In the genomic region with DNA sequence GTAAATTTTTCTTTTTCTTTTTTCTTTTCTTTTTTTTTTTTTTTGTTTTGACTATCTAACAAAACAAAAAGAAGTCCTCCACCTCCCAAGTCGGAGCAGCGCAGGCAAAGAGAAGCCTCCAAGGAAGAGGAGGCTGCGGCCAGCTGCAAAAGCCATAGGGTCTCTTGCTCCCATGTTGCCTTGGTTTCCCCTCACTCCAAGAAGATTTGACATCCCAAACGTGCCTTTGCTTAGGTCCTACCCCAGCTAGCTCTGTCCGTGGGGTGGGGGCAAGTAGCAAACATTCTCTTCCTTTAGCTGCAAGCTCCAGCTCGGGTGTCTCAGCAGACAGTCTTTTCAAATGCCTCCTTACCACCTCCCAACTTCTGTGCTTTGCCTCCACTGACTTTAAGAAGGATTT, we compare ENCODE assay signal across 16 mouse cellular contexts. TPM values are rescaled to one million over a fixed set of nuclear protein-coding genes. Genes with fewer than 3 reads are reported as not detected.
DNase-seq lines count a peak whose midpoint lies in the region; ATAC-seq lines count a peak whose summit lies in the region.
"Had no signal": no experiment of that assay in that cellular context is flagged by ENCODE, and none has a peak within 500 bp of the region (broad histone marks: within the 10 kb centered on the region; RNA-seq: fewer than 3 reads in every experiment).

No protein-coding gene starts in this region.

- no peak overlapping the region for H3K9ac ChIP-seq in liver, embryonic 11.5 days (ENCODE audit: low read depth, low read length)
- no peak overlapping the region for H3K9ac ChIP-seq in embryonic facial prominence, embryonic 14.5 days (ENCODE audit: low read depth, low read length)
- peak overlapping the region; percentile 32 for H3K9ac ChIP-seq in intestine, embryonic 14.5 days (ENCODE audit: low read length)
- peak overlapping the region; percentile 62 for H3K9ac ChIP-seq in neural tube, embryonic 14.5 days (replicated peaks; ENCODE audit: low read depth, low read length)
- H3K9ac ChIP-seq: liver, embryonic 13.5 days had no signal

- no peaks in the 10 kb centered on the region for H3K9me3 ChIP-seq in liver, embryonic 11.5 days (ENCODE audit: control insufficient read depth, low read length)
- H3K9me3 ChIP-seq in embryonic facial prominence, embryonic 14.5 days (ENCODE audit: control insufficient read depth, low read length), result no peaks in the 10 kb centered on the region
- no peaks in the 10 kb centered on the region for H3K9me3 ChIP-seq in intestine, embryonic 14.5 days (ENCODE audit: control insufficient read depth, low read length)
- no peaks in the 10 kb centered on the region for H3K9me3 ChIP-seq in neural tube, embryonic 14.5 days (ENCODE audit: control insufficient read depth, low read length)
- H3K9me3 ChIP-seq: liver, embryonic 13.5 days had no signal

- no peak overlapping the region for H3K4me3 ChIP-seq in liver, embryonic 11.5 days (ENCODE audit: low read depth, low read length)
- H3K4me3 ChIP-seq in embryonic facial prominence, embryonic 14.5 days (ENCODE audit: low read depth, low read length), result 0 out of 2 replicates have a peak overlapping the region, but pooled peaks have one; percentile 28
- H3K4me3 ChIP-seq in intestine, embryonic 14.5 days (ENCODE audit: low read depth, low read length), result peak overlapping the region; percentile 30
- no peak overlapping the region; the same call in 1 of the 2 replicates for H3K4me3 ChIP-seq in neural tube, embryonic 14.5 days (ENCODE audit: low read depth, low read length)
- H3K4me3 ChIP-seq: liver, embryonic 13.5 days had no signal

- no peak overlapping the region for H3K27ac ChIP-seq in liver, embryonic 11.5 days (ENCODE audit: low read depth, low read length)
- no peak overlapping the region for H3K27ac ChIP-seq in embryonic facial prominence, embryonic 14.5 days (replicated peaks; ENCODE audit: low read depth, low read length)
- H3K27ac ChIP-seq in intestine, embryonic 14.5 days (ENCODE audit: low read depth), result peak overlapping the region; percentile 70
- peak overlapping the region; percentile 92 for H3K27ac ChIP-seq in neural tube, embryonic 14.5 days (ENCODE audit: low read depth, low read length)
- H3K27ac ChIP-seq: liver, embryonic 13.5 days had no signal

- peaks cover 98% of the 10 kb centered on the region for H3K27me3 ChIP-seq in liver, embryonic 11.5 days (replicated peaks; ENCODE audit: control insufficient read depth, insufficient read depth, low read length)
- H3K27me3 ChIP-seq in embryonic facial prominence, embryonic 14.5 days (replicated peaks; ENCODE audit: control insufficient read depth, insufficient read depth, low read length), result peaks cover 97% of the 10 kb centered on the region
- H3K27me3 ChIP-seq in intestine, embryonic 14.5 days (replicated peaks; ENCODE audit: control insufficient read depth, insufficient read depth, low read length), result peaks cover 97% of the 10 kb centered on the region
- H3K27me3 ChIP-seq in neural tube, embryonic 14.5 days (ENCODE audit: control insufficient read depth, insufficient read depth, low read length), result no peaks in the 10 kb centered on the region

- no peak overlapping the region for H3K4me2 ChIP-seq in liver, embryonic 11.5 days
- peak overlapping the region; percentile 46; the same call in 1 of the 2 replicates for H3K4me2 ChIP-seq in embryonic facial prominence, embryonic 14.5 days (ENCODE audit: low read depth, low read length)
- H3K4me2 ChIP-seq in intestine, embryonic 14.5 days (ENCODE audit: low read length), result peak overlapping the region; percentile 49
- H3K4me2 ChIP-seq in neural tube, embryonic 14.5 days (ENCODE audit: low read depth, low read length), result peak overlapping the region; percentile 66
- H3K4me2 ChIP-seq: liver, embryonic 13.5 days had no signal

- no peak for ATAC-seq in liver, embryonic 11.5 days (replicated peaks; ENCODE audit: low FRiP score)
- no peak for ATAC-seq in embryonic facial prominence, embryonic 14.5 days (ENCODE audit: low read depth)
- ATAC-seq in intestine, embryonic 14.5 days (replicated peaks; ENCODE audit: low FRiP score, low TSS enrichment, low read depth), result no peak
- ATAC-seq in neural tube, embryonic 14.5 days (ENCODE audit: low read depth), result no peak
- no peak for ATAC-seq in erythroblast, adult 5-6 weeks (replicated peaks; ENCODE audit: low FRiP score, poor library complexity, severe bottlenecking)
- ATAC-seq: lung, postnatal 0 days had no signal

- WGBS in liver, embryonic 11.5 days, result 3% methylated on average over 6 of the region's 6 CpGs
- 2% methylated on average over 6 of the region's 6 CpGs for WGBS in embryonic facial prominence, embryonic 14.5 days
- WGBS in intestine, embryonic 14.5 days, result 21% methylated on average over 6 of the region's 6 CpGs
- 2% methylated on average over 6 of the region's 6 CpGs for WGBS in neural tube, embryonic 14.5 days

- no peaks in the 10 kb centered on the region for H3K36me3 ChIP-seq in liver, embryonic 11.5 days (ENCODE audit: control insufficient read depth, insufficient read depth, low read length)
- no peaks in the 10 kb centered on the region for H3K36me3 ChIP-seq in embryonic facial prominence, embryonic 14.5 days (ENCODE audit: control insufficient read depth, insufficient read depth, low read length)
- H3K36me3 ChIP-seq in intestine, embryonic 14.5 days (ENCODE audit: control insufficient read depth, insufficient read depth, low read length), result no peaks in the 10 kb centered on the region
- peaks cover 10% of the 10 kb centered on the region; the same call in 1 of the 2 replicates for H3K36me3 ChIP-seq in neural tube, embryonic 14.5 days (ENCODE audit: control insufficient read depth, insufficient read depth, low read length)
- H3K36me3 ChIP-seq: liver, embryonic 13.5 days had no signal

- DNase-seq in liver, embryonic 11.5 days (ENCODE audit: low spot score), result peak; percentile 32
- DNase-seq in liver, result no peak
- DNase-seq in embryonic facial prominence, embryonic 14.5 days (ENCODE audit: low spot score), result no peak
- DNase-seq in intestine, embryonic 14.5 days (ENCODE audit: low spot score), result peak; percentile 77
- DNase-seq in layer of hippocampus, postnatal 14 days (ENCODE audit: low spot score in 2 of 2), result no peak
- DNase-seq in left cerebral cortex, postnatal 14 days (ENCODE audit: low spot score in 2 of 2), result no peak
- DNase-seq: adrenal gland, postnatal 36 days; cerebellum, postnatal 25 days; gastrocnemius, postnatal 36 days; liver, embryonic 13.5 days; thymus, adult 18-20 months had no signal

- intact Hi-C loops in left cerebral cortex, postnatal 14 days (cut with DNase I), result no loop called here

- no peaks in the 10 kb centered on the region; the same call in 1 of the 2 replicates for H3K4me1 ChIP-seq in liver, embryonic 11.5 days (replicated peaks; ENCODE audit: control insufficient read depth, insufficient read depth, low read length)
- H3K4me1 ChIP-seq in embryonic facial prominence, embryonic 14.5 days (ENCODE audit: control insufficient read depth, insufficient read depth, low read length), result no peaks in the 10 kb centered on the region; the same call in 1 of the 2 replicates
- peaks cover 3% of the 10 kb centered on the region; the same call in 1 of the 2 replicates for H3K4me1 ChIP-seq in intestine, embryonic 14.5 days (replicated peaks; ENCODE audit: control insufficient read depth, insufficient read depth, low read length)
- H3K4me1 ChIP-seq in neural tube, embryonic 14.5 days (ENCODE audit: control insufficient read depth, insufficient read depth, low read length), result peaks cover 83% of the 10 kb centered on the region
- H3K4me1 ChIP-seq: liver, embryonic 13.5 days had no signal

RNA-seq across cellular contexts. Expression of a gene that starts 7.2 kb away (rescaled TPM):
- not detected in 2 replicates for polyA plus RNA-seq in liver, embryonic 11.5 days (2014; fragmentation: Nextera tagmentation; extraction: Ambion mirVana)
- polyA plus RNA-seq in embryonic facial prominence, embryonic 14.5 days (2014; fragmentation: Nextera tagmentation; extraction: Ambion mirVana), result 0.13 TPM in 1 of 2 replicates, not detected in the other
- 0.38 and 0.66 TPM in 2 replicates for polyA plus RNA-seq in intestine, embryonic 14.5 days (2014; fragmentation: Nextera tagmentation; extraction: Ambion mirVana)
- 1.4 and 2.5 TPM in 2 replicates for polyA plus RNA-seq in neural tube, embryonic 14.5 days (2014; fragmentation: Nextera tagmentation; extraction: Ambion mirVana)
- total RNA-seq in layer of hippocampus, postnatal 14 days (2021), result not detected
- not detected for total RNA-seq in left cerebral cortex, postnatal 14 days (2021)
- total RNA-seq in erythroblast, adult 5-6 weeks (2015; ENCODE audit: low replicate concordance), result not detected in 2 replicates
- total RNA-seq in erythroblast, adult 5-6 weeks (2017; ENCODE audit: low replicate concordance), result not detected in 2 replicates
- total RNA-seq: left cerebral cortex, adult 8-10 months had no signal
- polyA plus RNA-seq: heart, embryonic 14.5 days; liver, embryonic 13.5 days; lung, postnatal 0 days had no signal

RNA-seq across cellular contexts. Expression of a gene that starts 22.0 kb away (rescaled TPM):
- polyA plus RNA-seq in liver, embryonic 11.5 days (2014; fragmentation: Nextera tagmentation; extraction: Ambion mirVana), result 0.14 and 0.18 TPM in 2 replicates
- polyA plus RNA-seq in embryonic facial prominence, embryonic 14.5 days (2014; fragmentation: Nextera tagmentation; extraction: Ambion mirVana), result 0.63 and 0.82 TPM in 2 replicates
- polyA plus RNA-seq in intestine, embryonic 14.5 days (2014; fragmentation: Nextera tagmentation; extraction: Ambion mirVana), result 1.6 and 2.9 TPM in 2 replicates
- 4.7 and 5.5 TPM in 2 replicates for polyA plus RNA-seq in neural tube, embryonic 14.5 days (2014; fragmentation: Nextera tagmentation; extraction: Ambion mirVana)
- total RNA-seq in layer of hippocampus, postnatal 14 days (2021), result not detected
- total RNA-seq in left cerebral cortex, postnatal 14 days (2021), result not detected
- not detected in 2 replicates for total RNA-seq in erythroblast, adult 5-6 weeks (2015; ENCODE audit: low replicate concordance)
- total RNA-seq in erythroblast, adult 5-6 weeks (2017; ENCODE audit: low replicate concordance), result not detected in 2 replicates
- total RNA-seq: left cerebral cortex, adult 8-10 months had no signal
- polyA plus RNA-seq: liver, embryonic 13.5 days; lung, postnatal 0 days had no signal

RNA-seq across cellular contexts. Expression of a gene that starts 22.0 kb away (rescaled TPM):
- 0.47 and 0.87 TPM in 2 replicates for polyA plus RNA-seq in liver, embryonic 11.5 days (2014; fragmentation: Nextera tagmentation; extraction: Ambion mirVana)
- 3.8 and 4.7 TPM in 2 replicates for polyA plus RNA-seq in embryonic facial prominence, embryonic 14.5 days (2014; fragmentation: Nextera tagmentation; extraction: Ambion mirVana)
- 27.6 and 27.8 TPM in 2 replicates for polyA plus RNA-seq in intestine, embryonic 14.5 days (2014; fragmentation: Nextera tagmentation; extraction: Ambion mirVana)
- 13.5 and 13.9 TPM in 2 replicates for polyA plus RNA-seq in neural tube, embryonic 14.5 days (2014; fragmentation: Nextera tagmentation; extraction: Ambion mirVana)
- not detected for total RNA-seq in layer of hippocampus, postnatal 14 days (2021)
- total RNA-seq in left cerebral cortex, postnatal 14 days (2021), result not detected
- not detected in 2 replicates for total RNA-seq in erythroblast, adult 5-6 weeks (2015; ENCODE audit: low replicate concordance)
- total RNA-seq in erythroblast, adult 5-6 weeks (2017; ENCODE audit: low replicate concordance), result not detected in 2 replicates
- total RNA-seq: left cerebral cortex, adult 8-10 months had no signal
- polyA plus RNA-seq: lung, postnatal 0 days had no signal

RNA-seq across cellular contexts. Expression of a gene that starts 29.0 kb away (rescaled TPM):
- 0.11 TPM in 1 of 2 replicates, not detected in the other for polyA plus RNA-seq in liver, embryonic 11.5 days (2014; fragmentation: Nextera tagmentation; extraction: Ambion mirVana)
- polyA plus RNA-seq in embryonic facial prominence, embryonic 14.5 days (2014; fragmentation: Nextera tagmentation; extraction: Ambion mirVana), result 3.9 and 4.7 TPM in 2 replicates
- 0.62 TPM in 1 of 2 replicates, not detected in the other for polyA plus RNA-seq in intestine, embryonic 14.5 days (2014; fragmentation: Nextera tagmentation; extraction: Ambion mirVana)
- 0.32 and 4.6 TPM in 2 replicates for polyA plus RNA-seq in neural tube, embryonic 14.5 days (2014; fragmentation: Nextera tagmentation; extraction: Ambion mirVana)
- total RNA-seq in layer of hippocampus, postnatal 14 days (2021), result under 1 TPM; 0.19 to 0.23 TPM
- total RNA-seq in left cerebral cortex, postnatal 14 days (2021), result not detected
- total RNA-seq in erythroblast, adult 5-6 weeks (2015; ENCODE audit: low replicate concordance), result not detected in 2 replicates
- not detected in 2 replicates for total RNA-seq in erythroblast, adult 5-6 weeks (2017; ENCODE audit: low replicate concordance)
- total RNA-seq: adrenal gland, postnatal 36 days; gastrocnemius, postnatal 36 days had no signal
- polyA plus RNA-seq: heart, embryonic 14.5 days; liver, embryonic 13.5 days; lung, postnatal 0 days had no signal

RNA-seq across cellular contexts. Expression of a gene that starts 29.4 kb away (rescaled TPM):
- polyA plus RNA-seq in liver, embryonic 11.5 days (2014; fragmentation: Nextera tagmentation; extraction: Ambion mirVana), result 0.82 and 1.2 TPM in 2 replicates
- 8.7 and 10.3 TPM in 2 replicates for polyA plus RNA-seq in embryonic facial prominence, embryonic 14.5 days (2014; fragmentation: Nextera tagmentation; extraction: Ambion mirVana)
- polyA plus RNA-seq in intestine, embryonic 14.5 days (2014; fragmentation: Nextera tagmentation; extraction: Ambion mirVana), result 6.1 and 8.4 TPM in 2 replicates
- 19.9 and 23.6 TPM in 2 replicates for polyA plus RNA-seq in neural tube, embryonic 14.5 days (2014; fragmentation: Nextera tagmentation; extraction: Ambion mirVana)
- not detected for total RNA-seq in layer of hippocampus, postnatal 14 days (2021)
- not detected for total RNA-seq in left cerebral cortex, postnatal 14 days (2021)
- not detected in 2 replicates for total RNA-seq in erythroblast, adult 5-6 weeks (2015; ENCODE audit: low replicate concordance)
- total RNA-seq in erythroblast, adult 5-6 weeks (2017; ENCODE audit: low replicate concordance), result not detected in 2 replicates
- total RNA-seq: left cerebral cortex, adult 8-10 months had no signal

Comparison
In these comparisons a context has a peak if more than half of its experiments do, and no peak if none do; other contexts are left out.
1. DNase-seq: peak in liver, embryonic 11.5 days (single experiment) and intestine, embryonic 14.5 days (single experiment); none in liver (single experiment), embryonic facial prominence, embryonic 14.5 days (single experiment), layer of hippocampus, postnatal 14 days (0 of 2) and left cerebral cortex, postnatal 14 days (0 of 2).
2. H3K27ac ChIP-seq: peak in intestine, embryonic 14.5 days (single experiment) and neural tube, embryonic 14.5 days (single experiment); none in liver, embryonic 11.5 days (single experiment) and embryonic facial prominence, embryonic 14.5 days (single experiment).
3. H3K4me3 ChIP-seq: peak in embryonic facial prominence, embryonic 14.5 days (single experiment) and intestine, embryonic 14.5 days (single experiment); none in liver, embryonic 11.5 days (single experiment) and neural tube, embryonic 14.5 days (single experiment).
4. H3K9ac ChIP-seq: peak in intestine, embryonic 14.5 days (single experiment) and neural tube, embryonic 14.5 days (single experiment); none in liver, embryonic 11.5 days (single experiment) and embryonic facial prominence, embryonic 14.5 days (single experiment).